Mouse (Mus musculus): ENCODE measurements around the gene Lpcat1. TPM values are rescaled to one million over a fixed set of nuclear protein-coding genes. Genes with fewer than 3 reads are reported as not detected.

Lpcat1 gene
- total RNA-seq, 1 experiment: 105 TPM

DNA sequence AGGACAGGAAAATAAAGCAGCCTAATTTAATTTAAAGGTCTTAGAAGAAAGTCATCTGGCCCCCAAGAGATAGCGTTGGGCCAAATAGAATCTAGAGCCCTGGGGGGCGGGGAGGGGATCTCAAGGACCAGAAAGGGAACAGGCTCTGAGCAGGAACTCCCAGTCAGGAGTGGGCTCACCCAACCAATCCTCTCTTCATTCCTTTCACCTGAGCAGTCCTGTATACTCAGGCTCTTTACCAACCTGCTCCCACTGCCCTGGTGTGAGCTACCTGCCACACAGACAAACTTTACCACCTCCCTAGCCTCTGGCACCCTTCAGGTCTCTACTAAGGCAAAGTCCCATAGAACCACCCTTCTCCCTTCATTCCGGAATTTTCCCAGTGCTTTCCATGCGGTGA lies 44.0 kb upstream of the Lpcat1 start:
- no peak for DNase-seq (ENCODE audit: low read depth, low spot score)
- H3K9ac ChIP-seq (ENCODE audit: insufficient read depth, low read depth, low read length, poor library complexity, severe bottlenecking): no peak overlapping the region
- no peak overlapping the region for H3K4me3 ChIP-seq (ENCODE audit: insufficient read depth in 1 of 2, low read depth in 1 of 2, low read length in 2 of 2, poor library complexity in 1 of 2, severe bottlenecking in 1 of 2)
- in situ Hi-C loops (cut with MboI; ENCODE audit: low sequenced_read_pairs in 2 of 2, unreplicated experiment in 2 of 2): loop anchor here in 1 of 2 experiments (10.0 kb wide), 1 partner anchor 82 kb away; no protein-coding TSS in a partner anchor
- no peaks in the 10 kb centered on the region for H3K36me3 ChIP-seq (ENCODE audit: control insufficient read depth, insufficient read depth, low read length, poor library complexity, severe bottlenecking)
- H3K27ac ChIP-seq (ENCODE audit: insufficient read depth, low read depth, low read length, poor library complexity, severe bottlenecking): no peak overlapping the region
- H3K4me1 ChIP-seq (ENCODE audit: control insufficient read depth in 2 of 2, insufficient read depth in 2 of 2, low read length in 2 of 2, poor library complexity in 1 of 2): 0 out of 4 replicates have a peak, but pooled peaks cover 0 to under 1% of the 10 kb centered on the region in 2 experiments
- TF ChIP-seq ZC3H11A (IDR thresholded peaks at IDR 0.05; ENCODE audit: borderline replicate concordance, low read depth, low read length) (no peak), CHD2 (IDR thresholded peaks at IDR 0.05; ENCODE audit: low read depth, low read length) (no peak), MAFK (IDR thresholded peaks at IDR 0.05; ENCODE audit: insufficient read depth, low read depth, low read length) (no peak), ZNF384 (IDR thresholded peaks at IDR 0.05; ENCODE audit: low read depth, low read length) (no peak), HCFC1 (IDR thresholded peaks at IDR 0.05; ENCODE audit: borderline replicate concordance, insufficient read depth, low read length) (no peak)
- no peaks in the 10 kb centered on the region for H3K9me3 ChIP-seq (ENCODE audit: control insufficient read depth, insufficient read depth, low read depth, low read length)

DNA sequence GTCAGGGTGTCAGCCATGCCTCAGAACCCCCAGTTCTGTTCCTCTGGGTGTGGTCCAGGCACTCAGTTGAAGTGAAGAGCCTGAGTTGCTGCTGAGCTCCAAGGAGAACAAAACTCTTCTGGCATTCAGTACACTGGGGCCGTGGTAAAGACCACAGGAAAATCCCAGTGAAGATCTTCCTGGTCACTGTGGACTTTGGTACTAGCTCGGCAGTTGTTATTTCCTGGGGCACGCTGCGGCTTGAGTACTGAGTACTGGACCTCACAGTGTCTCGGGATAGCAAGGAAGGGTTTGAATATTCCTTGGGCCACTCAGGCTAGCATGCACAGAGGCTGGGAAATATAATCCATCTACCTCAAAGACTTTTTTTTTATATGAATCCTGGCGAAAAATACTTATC lies 42.0 kb upstream of the Lpcat1 start:
- H3K9ac ChIP-seq (ENCODE audit: insufficient read depth, low read depth, low read length, poor library complexity, severe bottlenecking): no peak overlapping the region
- H3K27ac ChIP-seq (ENCODE audit: insufficient read depth, low read depth, low read length, poor library complexity, severe bottlenecking): no peak overlapping the region
- no peaks in the 10 kb centered on the region for H3K36me3 ChIP-seq (ENCODE audit: control insufficient read depth, insufficient read depth, low read length, poor library complexity, severe bottlenecking)
- no peak overlapping the region for H3K4me3 ChIP-seq (ENCODE audit: insufficient read depth in 1 of 2, low read depth in 1 of 2, low read length in 2 of 2, poor library complexity in 1 of 2, severe bottlenecking in 1 of 2)
- H3K9me3 ChIP-seq (ENCODE audit: control insufficient read depth, insufficient read depth, low read depth, low read length): no peaks in the 10 kb centered on the region
- no peak for TF ChIP-seq ZC3H11A (IDR thresholded peaks at IDR 0.05; ENCODE audit: borderline replicate concordance, low read depth, low read length)
- no peak for TF ChIP-seq ZNF384 (IDR thresholded peaks at IDR 0.05; ENCODE audit: low read depth, low read length)
- TF ChIP-seq CHD2 (IDR thresholded peaks at IDR 0.05; ENCODE audit: low read depth, low read length): no peak
- no peak for TF ChIP-seq HCFC1 (IDR thresholded peaks at IDR 0.05; ENCODE audit: borderline replicate concordance, insufficient read depth, low read length)
- TF ChIP-seq MAFK (IDR thresholded peaks at IDR 0.05; ENCODE audit: insufficient read depth, low read depth, low read length): no peak
- no peaks in the 10 kb centered on the region for H3K4me1 ChIP-seq (ENCODE audit: control insufficient read depth in 2 of 2, insufficient read depth in 2 of 2, low read length in 2 of 2, poor library complexity in 1 of 2)
- in situ Hi-C loops (cut with MboI; ENCODE audit: low sequenced_read_pairs in 2 of 2, unreplicated experiment in 2 of 2): loop anchor here in 1 of 2 experiments (10.0 kb wide), 1 partner anchor 80 kb away; no protein-coding TSS in a partner anchor
- no peak for DNase-seq (ENCODE audit: low read depth, low spot score)

DNA sequence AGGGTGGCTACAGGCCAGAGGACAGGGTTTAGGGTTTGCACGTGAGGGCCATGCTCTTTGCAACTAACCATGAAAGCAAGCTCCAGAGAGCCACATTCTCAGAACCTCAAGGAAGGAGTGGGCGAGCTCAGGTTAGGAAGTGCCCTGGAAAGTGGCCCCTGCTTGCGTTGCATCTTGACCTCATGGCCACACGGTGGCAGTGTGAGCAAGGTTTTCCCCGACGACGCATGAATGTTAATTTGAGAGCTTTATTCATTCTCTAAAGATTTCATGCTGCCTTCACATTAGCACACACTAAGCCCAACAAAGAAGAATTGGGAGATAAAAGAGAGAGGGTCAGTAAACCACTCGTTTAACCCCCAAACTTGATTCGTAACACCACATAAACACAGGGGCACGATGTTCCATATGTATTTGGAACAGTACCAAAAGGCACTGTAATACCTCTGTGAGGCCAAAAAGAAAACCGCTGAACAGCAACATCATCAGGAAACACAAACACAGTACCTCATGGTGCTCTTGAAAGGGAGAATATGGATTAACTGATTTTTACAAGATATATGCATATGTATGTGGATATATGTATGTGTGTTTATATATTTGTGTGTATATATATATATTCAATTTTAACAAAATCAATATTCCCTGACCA lies 41.0 kb upstream of the Lpcat1 start:
- no peak overlapping the region for H3K9ac ChIP-seq (ENCODE audit: insufficient read depth, low read depth, low read length, poor library complexity, severe bottlenecking)
- no peaks in the 10 kb centered on the region for H3K36me3 ChIP-seq (ENCODE audit: control insufficient read depth, insufficient read depth, low read length, poor library complexity, severe bottlenecking)
- H3K4me1 ChIP-seq (ENCODE audit: control insufficient read depth in 2 of 2, insufficient read depth in 2 of 2, low read length in 2 of 2, poor library complexity in 1 of 2): no peaks in the 10 kb centered on the region
- TF ChIP-seq ZC3H11A (IDR thresholded peaks at IDR 0.05; ENCODE audit: borderline replicate concordance, low read depth, low read length): peak; percentile 83
- TF ChIP-seq CHD2 (IDR thresholded peaks at IDR 0.05; ENCODE audit: low read depth, low read length): no peak
- TF ChIP-seq ZNF384 (IDR thresholded peaks at IDR 0.05; ENCODE audit: low read depth, low read length): no peak
- no peak for TF ChIP-seq HCFC1 (IDR thresholded peaks at IDR 0.05; ENCODE audit: borderline replicate concordance, insufficient read depth, low read length)
- TF ChIP-seq MAFK (IDR thresholded peaks at IDR 0.05; ENCODE audit: insufficient read depth, low read depth, low read length): no peak
- no peaks in the 10 kb centered on the region for H3K9me3 ChIP-seq (ENCODE audit: control insufficient read depth, insufficient read depth, low read depth, low read length)
- H3K4me3 ChIP-seq (ENCODE audit: insufficient read depth in 1 of 2, low read depth in 1 of 2, low read length in 2 of 2, poor library complexity in 1 of 2, severe bottlenecking in 1 of 2): no peak overlapping the region
- DNase-seq (ENCODE audit: low read depth, low spot score): peak; percentile 46
- no peak overlapping the region for H3K27ac ChIP-seq (ENCODE audit: insufficient read depth, low read depth, low read length, poor library complexity, severe bottlenecking)
- in situ Hi-C loops (cut with MboI; ENCODE audit: low sequenced_read_pairs in 2 of 2, unreplicated experiment in 2 of 2): loop anchor here in 1 of 2 experiments (10.0 kb wide), 1 partner anchor 79 kb away; no protein-coding TSS in a partner anchor

DNA sequence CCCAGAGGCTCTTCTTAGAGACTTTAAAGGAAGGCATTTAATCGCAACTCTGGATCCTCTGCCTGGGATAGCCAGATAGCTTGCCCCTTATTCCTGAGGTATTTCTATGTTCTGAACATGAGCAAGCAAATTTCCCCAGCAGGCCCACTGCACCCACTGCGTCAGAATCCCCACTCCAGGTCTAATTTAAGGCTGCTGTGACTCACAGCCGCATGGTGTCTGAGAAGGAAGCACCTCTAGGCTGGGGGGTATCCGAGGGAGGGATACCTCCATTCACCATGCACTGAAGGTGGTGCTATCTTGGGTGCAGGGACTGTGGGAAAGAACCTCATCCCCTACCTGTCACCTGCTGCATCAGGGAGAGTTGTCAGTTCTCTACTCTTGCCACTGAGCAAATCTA lies 40.4 kb upstream of the Lpcat1 start:
- H3K27ac ChIP-seq (ENCODE audit: insufficient read depth, low read depth, low read length, poor library complexity, severe bottlenecking): no peak overlapping the region
- H3K4me3 ChIP-seq (ENCODE audit: insufficient read depth in 1 of 2, low read depth in 1 of 2, low read length in 2 of 2, poor library complexity in 1 of 2, severe bottlenecking in 1 of 2): no peak overlapping the region
- H3K4me1 ChIP-seq (ENCODE audit: control insufficient read depth in 2 of 2, insufficient read depth in 2 of 2, low read length in 2 of 2, poor library complexity in 1 of 2): no peaks in the 10 kb centered on the region
- H3K9me3 ChIP-seq (ENCODE audit: control insufficient read depth, insufficient read depth, low read depth, low read length): no peaks in the 10 kb centered on the region
- in situ Hi-C loops (cut with MboI; ENCODE audit: low sequenced_read_pairs in 2 of 2, unreplicated experiment in 2 of 2): loop anchor here in 1 of 2 experiments (10.0 kb wide), 1 partner anchor 78 kb away; no protein-coding TSS in a partner anchor
- no peak overlapping the region for H3K9ac ChIP-seq (ENCODE audit: insufficient read depth, low read depth, low read length, poor library complexity, severe bottlenecking)
- H3K36me3 ChIP-seq (ENCODE audit: control insufficient read depth, insufficient read depth, low read length, poor library complexity, severe bottlenecking): no peaks in the 10 kb centered on the region
- no peak for DNase-seq (ENCODE audit: low read depth, low spot score)
- TF ChIP-seq ZC3H11A (IDR thresholded peaks at IDR 0.05; ENCODE audit: borderline replicate concordance, low read depth, low read length) (no peak), HCFC1 (IDR thresholded peaks at IDR 0.05; ENCODE audit: borderline replicate concordance, insufficient read depth, low read length) (no peak), ZNF384 (IDR thresholded peaks at IDR 0.05; ENCODE audit: low read depth, low read length) (no peak), MAFK (IDR thresholded peaks at IDR 0.05; ENCODE audit: insufficient read depth, low read depth, low read length) (no peak), CHD2 (IDR thresholded peaks at IDR 0.05; ENCODE audit: low read depth, low read length) (no peak)

Data from ES-E14 (cell line).